Mouse (Mus musculus) neural tube, embryonic 10.5 days (tissue): ENCODE measurements around the gene Flt3l.
"Not testable (repeated sequence)": the region's sequence is repeated elsewhere in the genome, so short reads cannot be mapped to it uniquely, and the experiment has no call there.

Experiments used
- DNase-seq: peaks from one replicate; pipeline ENCODE4 v3.0.0-alpha.2; 2017; ENCODE audit warnings: low spot score; ENCODE audit errors: extremely low spot score

Flt3l gene

DNA sequence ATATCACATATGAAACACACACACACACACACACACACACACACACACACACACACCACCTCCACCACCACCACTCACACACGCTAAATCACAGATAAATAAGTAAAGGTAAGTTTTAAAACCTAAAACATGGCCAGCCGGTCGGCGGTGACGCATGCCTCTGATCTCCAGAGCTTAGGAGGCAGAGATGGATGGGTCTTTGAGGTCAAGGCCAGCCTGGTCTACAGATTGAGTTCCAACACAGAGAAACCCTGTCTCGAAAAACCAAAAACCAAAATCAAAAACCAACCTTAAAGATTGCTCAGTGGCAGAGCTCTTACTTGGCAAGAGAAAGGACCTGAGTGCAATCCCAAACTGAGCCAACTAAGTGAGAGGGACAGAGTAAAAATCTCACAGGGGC lies 36.2 kb downstream of the Flt3l start:
- DNase-seq: no peak

DNA sequence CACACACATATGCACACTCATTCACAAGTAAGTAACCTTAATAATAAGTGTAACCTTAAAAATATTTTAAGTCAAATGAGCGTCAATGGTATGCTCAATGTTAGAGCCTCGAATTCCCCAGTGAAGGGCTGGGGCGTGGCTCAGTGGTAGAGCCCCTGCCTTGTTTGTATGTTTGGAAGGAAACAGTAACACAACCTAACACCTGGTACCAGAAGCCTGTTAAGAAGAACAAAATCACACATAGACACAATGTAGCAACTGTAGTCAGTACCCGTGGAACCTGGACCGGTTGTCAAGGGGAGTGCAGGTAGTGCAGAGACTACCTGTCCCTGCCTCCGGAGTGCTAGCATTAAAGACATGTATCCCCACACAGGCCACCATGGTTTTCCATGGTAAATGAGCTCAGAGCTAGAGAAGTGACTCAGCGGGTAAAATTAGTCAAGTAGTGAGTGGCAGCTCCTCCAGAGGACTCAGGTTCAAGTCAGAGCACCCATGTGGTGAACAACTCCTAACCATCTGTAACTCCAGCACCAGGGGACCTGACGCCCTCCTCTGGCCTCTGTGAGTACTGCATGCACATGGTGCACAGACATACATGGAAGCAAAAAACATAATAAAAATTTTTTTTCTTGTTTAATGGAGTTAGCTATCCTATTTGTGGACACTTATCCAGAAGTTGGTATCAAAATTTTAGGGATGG lies 37.5 kb downstream of the Flt3l start:
- no peak for DNase-seq

DNA sequence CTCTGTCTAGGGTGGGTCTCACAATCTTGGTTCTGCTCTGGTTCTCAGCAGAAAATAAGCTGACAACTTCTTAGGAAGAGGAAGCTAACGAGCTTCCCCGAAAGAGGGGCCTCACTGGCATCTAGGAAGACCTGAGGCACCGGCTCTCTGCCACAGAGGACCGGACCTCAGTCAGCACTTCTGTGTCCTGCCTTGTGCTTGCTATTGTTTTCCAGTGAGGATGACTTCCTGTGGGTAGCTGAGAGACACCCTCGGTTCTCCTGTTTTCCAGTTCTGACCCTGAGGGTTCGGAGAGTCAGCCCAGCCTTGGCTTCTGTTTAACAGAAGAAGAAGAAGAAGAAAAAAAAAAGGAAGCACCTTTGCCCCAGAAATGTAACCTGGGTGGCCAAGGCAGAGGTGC lies 38.8 kb downstream of the Flt3l start:
- no peak for DNase-seq

DNA sequence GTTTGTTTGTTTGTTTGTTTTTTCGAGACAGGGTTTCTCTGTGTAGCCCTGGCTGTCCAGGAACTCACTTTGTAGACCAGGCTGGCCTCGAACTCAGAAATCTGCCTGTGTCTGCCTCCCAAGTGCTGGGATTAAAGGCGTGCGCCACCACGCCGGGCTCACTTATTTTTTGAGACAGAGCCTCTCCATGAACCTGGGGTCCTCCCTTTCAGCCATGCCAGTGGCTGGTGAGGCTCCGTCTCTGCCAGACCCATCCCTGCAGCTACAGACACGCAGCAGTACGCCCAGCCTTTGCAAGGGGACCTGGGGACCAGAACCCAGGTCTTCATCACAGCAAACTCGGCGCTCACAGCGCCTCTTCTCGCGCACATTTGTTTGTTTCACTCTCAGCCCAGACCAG lies 40.3 kb downstream of the Flt3l start:
- not testable (repeated sequence) for DNase-seq

DNA sequence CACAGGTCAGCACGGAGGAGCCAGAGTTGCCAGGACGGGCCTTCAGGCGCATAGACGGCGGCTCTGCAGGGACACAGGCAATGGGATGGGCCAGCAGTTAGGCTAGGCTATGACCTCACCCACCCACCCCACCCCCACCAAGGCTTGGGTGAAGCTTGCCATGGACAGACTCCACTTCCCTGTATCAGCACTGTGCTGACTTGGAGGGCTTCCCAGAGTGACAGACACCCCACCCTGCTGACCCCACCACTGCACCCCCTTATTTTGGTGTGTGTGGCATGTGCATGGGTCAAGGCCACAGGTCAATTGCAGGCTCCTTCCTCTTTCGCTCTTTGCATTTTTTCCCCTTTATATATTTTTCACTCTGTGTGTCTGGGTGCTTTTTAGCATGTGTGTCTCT lies 40.9 kb downstream of the Flt3l start:
- no peak for DNase-seq

DNA sequence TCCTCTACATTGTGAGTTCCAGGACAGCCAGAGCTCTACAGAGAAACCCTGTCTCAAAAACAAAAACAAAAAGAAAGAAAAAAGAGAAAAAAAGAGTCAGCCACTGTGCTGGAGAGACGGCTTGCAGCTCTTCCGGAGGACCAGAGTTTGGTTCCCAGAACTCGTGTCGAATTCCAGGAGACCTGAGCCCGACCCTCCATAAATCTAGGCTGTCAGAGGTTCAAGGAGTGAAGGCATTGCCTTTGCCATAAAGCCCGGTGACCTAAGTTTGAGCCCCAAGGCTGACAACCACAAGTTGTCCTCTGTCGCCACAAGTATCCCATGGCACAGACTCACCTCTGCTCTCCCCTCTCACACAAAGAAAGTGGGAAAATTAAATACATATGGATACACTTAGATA lies 42.1 kb downstream of the Flt3l start:
- no peak for DNase-seq

DNA sequence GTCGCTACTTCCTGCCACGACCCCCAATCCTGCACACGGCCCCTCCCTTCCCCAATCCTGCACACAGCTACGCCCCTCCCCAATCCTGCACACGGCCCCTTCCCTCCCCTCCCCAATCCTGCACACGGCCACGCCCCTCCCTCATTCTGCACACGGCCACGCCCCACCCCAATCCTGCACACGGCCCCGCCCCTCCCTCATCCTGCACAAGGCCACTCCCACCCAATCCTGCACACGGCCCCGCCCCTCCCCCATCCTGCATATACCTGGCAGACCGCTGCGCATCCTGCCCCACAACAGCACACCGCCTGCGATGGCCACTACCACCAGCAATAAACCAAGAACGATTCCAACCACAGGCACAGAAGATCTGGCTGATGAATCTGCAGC lies 42.7 kb downstream of the Flt3l start:
- no peak for DNase-seq

DNA sequence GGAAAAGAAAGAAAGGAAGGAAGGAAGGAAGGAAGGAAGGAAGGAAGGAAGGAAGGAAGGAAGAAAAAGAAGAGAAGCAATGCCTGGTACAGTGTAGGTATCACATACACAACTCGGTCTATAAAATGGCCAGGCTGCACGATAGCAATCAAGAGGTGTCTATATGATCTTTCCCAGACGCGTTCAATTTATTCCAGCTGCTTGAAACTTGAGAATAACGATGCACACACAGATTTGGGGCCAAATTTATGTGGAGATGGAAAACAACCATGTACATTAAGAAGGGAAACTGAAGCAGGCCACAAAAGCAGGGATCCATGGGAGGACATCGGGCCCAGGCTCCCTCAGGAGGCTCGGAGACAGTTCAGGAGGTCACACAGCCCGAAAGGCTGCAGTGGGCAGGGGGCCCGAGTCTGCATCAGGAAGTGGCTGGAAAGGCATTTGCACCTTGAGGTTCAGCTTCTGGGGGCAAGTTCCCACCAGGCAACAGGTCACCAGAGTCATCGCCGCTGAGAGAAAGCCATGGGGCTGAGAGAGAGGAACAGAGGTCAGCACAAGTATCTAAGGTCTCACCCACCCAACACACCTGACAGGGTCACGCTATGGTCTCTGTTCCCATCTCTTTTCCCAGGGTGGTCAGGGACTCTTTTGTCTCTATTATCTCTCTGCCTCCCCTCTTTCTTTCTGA lies 43.3 kb downstream of the Flt3l start:
- no peak for DNase-seq

DNA sequence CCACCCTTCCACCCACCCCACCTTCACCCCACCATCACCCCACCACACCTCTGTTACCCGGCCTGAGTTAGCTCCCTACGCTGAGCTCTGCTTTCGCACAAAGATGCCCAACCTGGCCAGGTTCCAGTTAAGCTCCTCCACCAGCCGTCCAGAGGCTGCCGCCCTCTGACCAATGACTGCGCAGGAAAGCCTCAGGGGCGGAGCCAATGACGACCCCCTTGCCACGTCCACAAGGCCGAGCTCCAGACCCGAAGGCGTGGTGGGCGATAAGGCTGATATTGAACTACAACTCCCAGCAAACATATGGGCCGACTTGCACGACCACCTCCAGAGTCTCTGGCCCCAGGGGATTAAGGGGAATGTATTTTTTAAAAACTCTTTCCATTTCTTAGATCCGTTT lies 44.2 kb downstream of the Flt3l start, which contains the start of gene Rcn3:
TSS of gene Rcn3 (minus strand) at position 174 of the 400 bp plus-strand sequence.
- DNase-seq: peak; percentile 90

DNA sequence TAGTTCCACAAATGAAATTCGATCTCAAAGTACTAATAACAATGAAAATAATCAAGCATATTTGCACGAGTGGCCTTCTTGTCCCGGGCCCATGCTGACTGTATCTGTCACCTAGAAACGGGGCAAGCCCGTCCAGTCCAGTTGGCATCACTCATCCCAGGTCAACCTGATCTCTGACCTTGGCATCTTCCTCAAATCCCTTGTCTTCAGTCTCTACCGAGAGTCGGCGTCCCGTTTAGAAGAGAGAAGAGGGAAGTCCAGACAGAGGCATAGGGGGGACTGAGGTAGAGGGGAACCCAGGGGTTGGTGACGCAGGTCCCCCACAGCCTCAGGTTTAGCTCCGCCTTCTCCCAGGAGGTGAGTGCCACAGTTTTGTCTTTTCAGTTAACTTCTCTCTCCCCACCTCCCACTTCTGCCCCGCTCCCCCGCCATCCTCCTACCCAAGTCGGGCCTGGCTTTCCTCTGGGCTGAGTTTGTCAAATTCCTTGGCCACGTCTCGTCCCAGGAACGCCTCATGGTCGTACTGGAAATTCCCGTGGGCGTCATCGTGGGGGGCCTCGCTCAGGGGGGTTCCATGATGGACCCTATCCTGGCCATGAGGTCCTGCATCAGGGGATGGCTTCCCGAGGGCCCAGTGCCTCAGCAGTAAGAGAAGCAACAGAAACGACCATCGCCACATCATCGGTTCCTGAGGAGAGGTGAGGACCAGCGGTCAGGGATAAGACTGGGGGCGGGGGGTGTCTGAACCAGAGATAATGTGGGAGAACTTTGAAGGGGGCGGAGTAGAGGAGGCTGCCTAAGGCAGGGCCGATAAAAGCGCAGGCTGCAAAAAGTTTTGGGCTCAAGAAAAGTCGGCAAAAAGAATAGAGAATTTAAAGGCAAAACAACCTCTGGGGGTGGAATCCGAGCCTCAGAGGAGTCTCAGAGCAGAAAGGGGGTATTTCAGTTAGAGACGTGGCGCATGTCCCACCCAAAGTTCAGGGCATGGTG lies 44.9 kb downstream of the Flt3l start:
- DNase-seq: peak; percentile 54

DNA sequence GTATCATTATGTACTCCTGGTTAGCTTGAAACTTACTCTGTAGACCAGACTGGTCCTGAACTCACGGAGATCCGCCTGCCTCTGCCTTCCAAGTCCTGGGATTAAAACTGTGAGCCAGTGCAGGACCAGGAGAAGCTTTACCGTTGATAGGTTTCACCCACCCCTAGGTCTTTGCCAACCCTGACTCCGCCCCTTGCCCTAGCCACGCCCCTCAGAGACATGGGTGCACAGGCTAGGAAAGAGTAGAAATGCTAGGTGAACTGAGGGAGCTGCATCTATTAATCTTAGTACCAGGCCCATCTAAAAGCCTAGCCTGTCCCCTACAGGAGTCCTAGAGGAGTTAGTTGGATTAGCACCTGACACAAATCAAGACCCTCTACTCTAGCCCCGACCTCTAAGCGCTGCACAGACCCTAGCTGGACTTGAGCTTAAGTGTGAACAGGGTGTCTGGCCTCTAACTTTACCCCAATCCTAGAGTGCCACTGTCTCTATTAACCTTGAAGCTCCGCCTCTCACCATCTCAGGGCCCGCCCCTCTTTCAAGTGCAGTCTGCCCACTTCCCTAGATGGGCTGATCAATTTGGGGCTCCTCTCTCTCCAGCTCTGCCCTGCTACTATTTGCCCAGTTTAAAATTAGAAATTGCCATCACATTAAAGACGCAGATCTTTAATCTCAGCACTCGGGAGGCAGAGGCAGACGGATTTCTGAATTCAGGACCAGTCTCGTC lies 45.8 kb downstream of the Flt3l start:
- no peak for DNase-seq

DNA sequence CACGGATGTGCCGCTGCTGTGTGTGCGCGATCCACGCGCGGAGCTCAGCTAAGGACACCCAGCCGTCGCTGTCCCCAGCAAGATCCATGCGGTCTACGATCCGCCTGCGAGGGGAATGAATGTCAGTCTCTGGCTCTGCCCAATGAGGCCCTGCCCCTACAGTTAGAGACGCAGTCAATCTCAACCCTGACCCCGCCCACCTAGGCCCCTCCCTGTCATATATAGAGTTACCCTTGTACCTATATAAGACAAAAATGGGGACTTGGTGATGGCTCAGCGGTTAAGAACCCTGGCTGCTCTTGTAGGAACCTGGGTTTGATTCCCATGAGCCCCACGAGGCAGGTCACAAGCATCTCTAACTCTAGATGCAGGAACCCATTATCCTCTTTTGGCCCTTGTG lies 47.6 kb downstream of the Flt3l start:
- no peak for DNase-seq

DNA sequence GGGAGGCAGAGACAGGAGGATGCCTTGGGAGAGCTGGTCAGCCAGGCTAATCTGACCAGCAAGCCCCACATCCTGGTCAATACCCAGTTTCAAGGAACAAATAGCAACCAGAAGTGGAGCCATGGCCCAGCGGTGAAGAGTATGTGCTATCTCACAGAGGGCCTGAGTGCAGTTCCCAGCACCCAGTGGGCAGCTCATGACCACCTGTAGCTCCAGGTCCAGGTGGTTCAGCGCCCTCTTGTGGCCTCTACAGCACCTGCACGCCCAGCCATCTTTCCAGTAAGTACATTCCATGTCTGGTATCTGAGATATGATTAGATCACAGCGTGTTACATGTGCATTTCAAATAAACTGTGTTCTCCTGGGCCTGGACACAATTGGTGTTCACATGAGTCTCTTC lies 50.1 kb downstream of the Flt3l start:
- no peak for DNase-seq

DNA sequence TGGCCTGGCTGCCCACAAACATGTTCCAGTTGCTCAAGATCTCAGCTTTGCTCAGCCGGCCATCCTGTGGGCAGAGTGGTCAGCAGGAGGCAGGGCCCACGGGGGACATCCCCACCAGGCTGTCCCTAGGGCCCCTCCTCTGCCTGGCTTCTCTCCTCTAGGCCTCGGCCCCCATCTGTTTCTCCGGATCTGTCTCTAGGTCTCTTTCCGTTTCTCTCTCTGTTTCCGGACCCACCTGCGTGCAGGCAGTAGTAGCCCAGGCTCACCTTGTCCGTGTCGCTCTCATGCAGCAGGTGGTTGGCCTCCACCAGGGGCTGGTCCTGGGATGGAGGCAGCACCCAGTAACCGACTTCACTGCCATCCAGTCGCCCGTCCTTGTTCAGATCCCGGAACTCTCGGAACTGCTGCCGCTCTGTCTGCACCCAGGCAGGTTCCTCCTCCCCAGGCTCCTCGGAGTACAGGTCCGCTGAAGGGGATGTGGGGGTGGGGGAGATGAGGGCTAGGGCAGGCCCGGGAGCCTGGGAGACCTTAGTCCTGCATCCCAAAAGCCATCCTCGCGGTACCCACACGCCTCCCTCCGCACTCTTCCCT lies 52.8 kb downstream of the Flt3l start:
- no peak for DNase-seq

DNA sequence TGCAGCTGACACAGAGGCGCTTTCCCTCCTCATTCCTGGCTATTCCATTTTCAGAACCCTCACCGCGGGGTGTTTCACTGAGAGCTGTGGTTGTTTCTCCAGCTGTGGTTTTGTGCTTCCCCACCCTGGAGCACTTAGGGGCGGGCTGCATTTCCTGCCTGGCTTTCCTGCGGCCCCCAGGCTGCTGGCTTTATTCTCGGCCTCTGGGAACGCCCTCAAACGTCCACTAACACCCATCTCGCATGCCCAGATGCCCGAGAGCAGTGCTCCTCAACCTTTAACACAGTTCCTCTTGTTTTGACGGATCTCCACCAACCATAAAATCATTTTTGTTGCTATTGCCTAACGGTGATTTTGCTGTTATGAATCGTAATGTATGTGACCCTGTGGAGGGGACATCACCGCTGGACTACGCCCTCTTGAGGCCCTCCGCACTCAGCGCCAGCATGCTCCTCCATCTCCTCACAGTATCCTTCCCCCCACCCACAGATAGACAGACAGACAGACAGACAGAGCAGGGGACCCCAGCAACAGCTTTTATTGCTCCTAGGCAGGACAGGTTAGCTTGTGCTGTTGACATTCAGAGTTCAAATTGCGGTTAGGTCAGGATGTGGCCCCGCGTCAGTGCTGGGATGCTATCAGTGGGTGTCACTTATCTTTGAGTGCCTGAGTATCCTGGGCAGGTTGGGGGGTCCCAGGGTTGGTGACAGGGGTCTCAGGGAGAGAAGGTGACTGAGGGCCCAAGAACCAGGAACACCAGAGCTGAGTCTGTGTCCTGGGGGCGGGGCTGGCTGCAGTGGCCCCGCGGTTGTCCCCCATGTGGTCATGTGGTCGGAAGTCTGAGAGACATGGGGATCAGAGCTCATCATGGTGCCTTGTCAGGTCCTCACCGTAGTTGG lies 53.6 kb downstream of the Flt3l start:
- DNase-seq: no peak

DNA sequence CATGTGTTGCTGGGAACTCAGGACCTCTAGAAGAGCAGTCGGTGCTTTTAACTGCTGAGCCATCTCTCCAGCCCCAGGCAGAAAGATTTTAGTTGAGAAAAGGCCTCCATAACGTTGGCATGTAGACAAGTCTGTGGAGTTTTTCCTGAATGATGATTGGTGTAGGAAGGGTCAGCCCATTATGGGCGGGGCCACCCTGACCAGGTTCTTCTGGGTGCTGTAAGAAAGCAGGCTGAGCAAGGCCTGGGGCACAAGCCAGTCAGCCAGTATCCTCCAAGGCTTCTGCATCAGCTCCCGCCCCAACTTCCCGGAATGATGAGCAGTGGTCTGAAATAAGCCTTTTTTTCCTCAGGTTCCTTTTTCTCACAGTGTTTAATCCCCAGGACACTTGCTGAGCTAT lies 55.2 kb downstream of the Flt3l start:
- DNase-seq: no peak

DNA sequence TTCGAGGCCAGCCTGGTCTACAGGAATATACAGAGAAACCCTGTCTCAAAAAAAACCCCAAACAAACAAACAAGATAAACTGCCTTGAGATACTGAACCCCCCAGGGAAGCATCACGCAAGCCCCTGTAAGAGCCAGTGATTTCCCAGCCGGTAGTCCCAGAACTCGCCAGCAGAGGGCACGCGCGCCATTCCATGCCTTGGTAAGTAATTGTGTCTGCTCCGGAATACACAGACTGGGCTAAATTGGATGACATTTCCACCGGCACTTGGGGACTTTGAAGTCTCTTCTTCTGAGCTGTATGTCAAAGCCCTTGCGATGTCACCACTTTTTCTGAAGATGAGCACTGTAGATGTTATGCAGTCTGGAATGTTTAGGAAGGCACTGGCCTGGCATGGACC lies 56.4 kb downstream of the Flt3l start:
- DNase-seq: peak; percentile 95
